Mouse (Mus musculus) large intestine, adult 2 months (tissue): ENCODE measurements at regions not wholly inside any gene's neighbourhood (a gene's known extent, or its start where the extent isn't known, plus 50 kb on each side); places are given as distances from the start of the nearest gene placed in this dataset.

Experiments used
- DNase-seq: peaks from one replicate; pipeline ENCODE4 v3.0.0-alpha.2; 2012; ENCODE audit warnings: low read depth, low spot score
- WGBS: fragments of 180-500 bp; shearing (Covaris S2); methylation state at CpG from one replicate; pipeline ENCODE4 v1.1.7; 2018; 5-methylcytosine and 5-hydroxymethylcytosine counted together

DNA sequence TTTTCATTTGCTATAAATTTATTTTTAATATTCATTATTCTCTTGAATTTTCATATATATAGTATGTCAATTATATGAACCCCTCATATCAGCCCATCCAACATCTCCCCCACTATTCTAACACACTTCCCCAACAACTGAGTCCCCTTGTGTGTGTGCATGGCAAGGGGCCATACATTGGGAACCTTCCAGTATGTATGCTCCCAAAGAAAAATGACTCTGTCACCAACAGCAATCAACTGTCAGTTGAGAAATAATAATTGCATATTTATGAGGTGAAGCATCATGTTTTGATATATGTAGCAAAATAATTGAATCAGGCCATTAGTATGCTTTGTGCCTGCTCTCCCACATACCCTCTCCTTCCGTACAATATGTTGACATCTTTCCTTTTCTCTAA is 474.7 kb downstream of the Pdcd6ip start:
- no peak for DNase-seq
- WGBS = 84% methylated on average over 1 of the region's 1 CpGs

DNA sequence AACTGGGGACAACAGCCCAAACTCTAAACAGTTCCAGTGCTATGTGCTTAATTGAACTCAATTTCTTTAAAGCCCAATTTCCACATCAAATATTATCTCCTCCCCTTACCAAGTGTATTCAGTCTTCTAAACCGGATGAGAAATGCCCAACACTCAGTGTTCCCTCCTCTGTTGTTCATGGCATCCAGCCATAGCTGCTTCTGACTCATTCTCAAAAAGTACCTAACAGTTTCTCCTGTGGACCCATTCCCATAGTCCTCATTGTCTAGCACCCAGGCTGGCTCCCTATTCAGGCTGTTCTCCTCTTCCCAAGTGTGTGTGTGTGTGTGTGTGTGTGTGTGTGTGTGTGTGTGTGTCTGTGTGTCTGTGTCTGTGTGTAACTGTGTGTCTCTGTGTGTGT is 478.7 kb downstream of the Pdcd6ip start:
- DNase-seq = no peak
- 79% methylated on average over 1 of the region's 1 CpGs for WGBS

DNA sequence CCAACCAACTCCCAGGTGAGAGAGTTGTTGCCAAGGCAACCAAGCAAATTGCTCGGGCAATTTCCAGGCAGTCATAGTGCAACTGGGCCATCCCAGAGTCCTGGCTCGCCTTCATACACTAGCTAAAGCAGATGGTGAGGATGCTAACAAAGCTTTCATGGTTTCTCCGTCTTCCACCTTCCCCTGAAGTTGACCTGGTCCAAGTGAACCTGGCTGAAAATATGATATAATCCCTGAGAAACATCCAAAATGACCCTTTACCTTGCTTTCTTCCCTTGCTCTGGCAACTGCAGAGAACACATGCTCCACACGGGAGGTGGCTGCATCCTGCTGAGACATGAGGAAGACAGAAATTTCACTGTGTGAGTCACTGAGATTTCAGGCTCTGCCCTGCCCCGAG is 494.1 kb downstream of the Pdcd6ip start:
- WGBS = 67% methylated on average over 5 of the region's 5 CpGs
- no peak for DNase-seq

DNA sequence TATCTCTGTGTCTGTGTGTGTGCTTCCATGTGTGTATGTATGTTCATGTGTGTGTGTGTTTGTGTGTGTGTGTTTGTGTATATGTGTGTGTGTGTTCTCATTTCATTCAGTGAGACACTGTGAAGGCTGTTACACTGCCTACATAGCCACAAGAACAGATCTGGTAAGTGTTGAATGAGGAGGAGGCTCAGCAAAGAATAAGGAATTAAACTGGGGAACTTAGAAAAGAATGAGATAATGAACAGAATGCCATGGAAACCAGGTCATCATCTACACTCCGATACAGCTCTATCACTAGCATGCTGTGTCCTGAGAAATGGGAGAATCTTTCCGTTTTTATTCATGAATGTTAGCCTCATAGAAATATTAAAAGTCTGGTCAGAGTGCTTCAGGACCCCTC is 495.7 kb downstream of the Pdcd6ip start:
- 83% methylated on average over 2 of the region's 2 CpGs for whole genome bisulfite sequencing
- no peak for DNase-seq

DNA sequence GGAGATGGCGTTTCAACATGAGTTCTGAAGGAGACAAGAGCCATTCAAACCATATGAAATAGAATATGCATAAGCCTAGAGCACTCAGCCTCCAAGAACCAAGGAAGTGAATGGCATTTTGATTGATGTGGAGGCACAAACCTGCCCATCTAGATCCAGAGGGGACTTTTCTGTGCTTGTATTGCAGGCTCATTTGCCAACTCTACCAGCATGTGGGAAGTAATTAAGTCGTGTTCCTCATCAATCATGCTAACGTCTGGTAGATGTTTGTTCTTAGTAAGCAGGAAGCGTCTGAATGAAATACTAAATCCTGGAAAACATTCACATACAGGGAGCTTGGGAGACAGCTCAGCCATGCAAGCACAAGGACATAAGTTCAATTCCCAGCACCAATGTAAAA is 499.9 kb downstream of the Pdcd6ip start:
- 54% methylated on average over 4 of the region's 4 CpGs for WGBS
- no peak for DNase-seq

DNA sequence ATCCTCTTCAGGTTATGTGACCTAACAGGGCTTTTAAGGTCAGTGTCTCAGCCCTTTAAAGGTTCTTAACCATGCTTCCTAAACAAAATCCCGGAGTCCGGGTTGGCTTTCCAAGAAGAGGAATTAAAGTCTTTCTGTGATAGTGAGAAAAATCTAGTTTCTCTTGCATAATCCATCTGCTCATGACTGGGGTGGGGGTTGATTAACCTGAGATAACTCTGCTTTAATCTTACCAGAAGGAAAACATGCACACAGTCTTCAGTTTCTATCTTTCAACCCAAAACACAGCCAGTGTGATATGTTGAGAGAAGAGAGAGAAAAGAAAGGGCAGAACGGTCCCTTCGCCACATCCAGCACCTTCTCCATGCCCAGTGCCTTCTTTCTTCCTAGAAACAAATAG is 508.8 kb downstream of the Pdcd6ip start:
- no peak for DNase-seq
- 80% methylated on average over 4 of the region's 4 CpGs for WGBS

DNA sequence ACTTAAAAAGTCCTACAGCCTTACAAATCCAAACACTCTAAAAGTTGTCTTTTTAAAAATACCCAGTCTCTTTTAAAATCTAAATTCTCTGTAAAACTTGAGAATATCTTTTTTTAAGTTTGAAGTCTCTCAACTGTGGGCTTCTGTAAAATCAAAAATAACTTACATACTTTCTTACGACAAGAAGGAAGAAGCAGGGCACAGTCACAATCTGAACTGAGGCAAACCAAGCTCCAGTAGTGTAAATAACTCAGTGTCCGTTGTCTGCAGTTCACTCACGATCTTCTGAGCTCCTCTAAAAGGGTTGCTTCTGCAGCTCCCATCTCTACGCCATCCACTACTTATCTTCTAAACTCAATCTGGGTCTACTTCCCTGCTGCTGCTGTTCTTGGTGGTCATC is 512.5 kb downstream of the Pdcd6ip start:
- DNase-seq = no peak
- 79% methylated on average over 4 of the region's 4 CpGs for WGBS

DNA sequence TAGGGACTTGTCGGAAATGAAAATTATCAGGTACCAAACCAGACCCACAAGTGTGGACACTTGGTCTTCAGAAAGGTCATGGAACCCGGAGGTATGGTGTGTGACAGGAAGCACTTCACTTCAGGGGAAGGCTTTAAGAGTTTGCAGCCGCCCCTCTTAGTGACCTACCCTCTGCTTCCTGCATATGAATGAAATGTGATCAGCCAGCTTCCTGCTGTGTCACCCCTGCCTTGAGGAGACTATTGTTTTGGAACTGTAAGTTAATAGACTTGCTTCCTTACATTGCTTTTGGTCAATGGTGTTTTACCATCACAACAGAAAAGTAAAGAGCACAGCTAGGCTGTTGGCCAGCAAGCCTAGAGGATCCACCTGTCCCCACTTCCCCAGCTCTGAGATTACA is 515.3 kb downstream of the Pdcd6ip start:
- WGBS = 53% methylated on average over 3 of the region's 3 CpGs

DNA sequence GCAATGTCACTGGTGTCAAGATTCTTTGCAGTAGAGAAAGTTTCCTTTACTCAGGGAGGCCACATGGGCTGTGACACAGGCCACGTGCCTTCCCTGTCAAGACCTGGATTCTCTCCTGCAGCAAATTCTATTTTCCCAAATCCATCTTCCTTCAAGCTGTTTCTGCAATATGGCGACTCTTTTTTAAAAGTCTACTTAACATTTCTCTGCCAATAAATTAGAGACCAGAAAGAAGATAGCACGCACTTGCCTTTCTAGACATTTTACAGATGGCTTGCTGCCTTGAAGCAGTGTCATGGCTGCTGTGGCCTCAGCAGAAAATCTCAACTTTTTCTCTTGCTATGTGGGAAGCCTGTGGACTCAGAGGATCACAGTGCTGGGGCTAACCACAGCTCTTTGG is 516.9 kb downstream of the Pdcd6ip start:
- DNase-seq = no peak
- 83% methylated on average over 3 of the region's 3 CpGs for whole genome bisulfite sequencing

More for the DNA sequence above, 515.3 kb downstream of the Pdcd6ip start:
- DNase-seq = no peak

DNA sequence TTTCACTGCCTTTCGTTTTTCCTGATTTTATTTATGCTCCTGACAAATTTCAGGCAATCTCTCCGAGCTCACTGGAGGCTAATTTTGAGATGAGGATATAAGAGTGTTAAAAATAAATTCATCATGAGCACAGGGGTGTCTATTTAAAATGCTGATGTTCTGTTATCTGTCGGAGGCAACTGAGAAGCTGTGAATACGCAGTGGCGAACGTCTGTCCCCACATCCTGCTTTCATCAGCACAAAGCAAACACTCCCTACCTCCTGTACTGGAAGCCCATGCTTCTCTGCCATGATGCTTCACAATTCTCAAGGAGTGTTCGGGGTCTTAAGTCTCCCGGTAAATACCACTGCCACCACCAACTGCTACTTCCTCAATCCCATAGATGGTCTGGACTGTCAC is 526.9 kb downstream of the Pdcd6ip start:
- 69% methylated on average over 8 of the region's 8 CpGs for WGBS
- DNase-seq = no peak

DNA sequence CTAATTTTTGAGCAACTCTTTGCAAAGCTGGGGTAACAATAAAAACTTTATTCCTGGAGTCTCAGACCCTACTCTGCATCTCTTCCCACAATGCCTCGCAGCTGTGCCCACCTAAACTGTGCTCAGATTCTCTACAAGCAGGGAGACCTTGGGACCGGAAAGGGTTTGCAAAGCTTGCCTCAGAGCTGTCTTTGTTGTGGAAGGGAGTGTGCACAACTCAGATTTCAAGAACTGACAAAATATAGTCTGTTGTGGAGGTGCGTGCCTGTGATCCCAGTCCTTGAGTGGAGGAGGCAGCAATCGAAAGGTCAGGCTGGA is 530.2 kb downstream of the Pdcd6ip start:
- DNase-seq = no peak
- 84% methylated on average over 4 of the region's 4 CpGs for WGBS

DNA sequence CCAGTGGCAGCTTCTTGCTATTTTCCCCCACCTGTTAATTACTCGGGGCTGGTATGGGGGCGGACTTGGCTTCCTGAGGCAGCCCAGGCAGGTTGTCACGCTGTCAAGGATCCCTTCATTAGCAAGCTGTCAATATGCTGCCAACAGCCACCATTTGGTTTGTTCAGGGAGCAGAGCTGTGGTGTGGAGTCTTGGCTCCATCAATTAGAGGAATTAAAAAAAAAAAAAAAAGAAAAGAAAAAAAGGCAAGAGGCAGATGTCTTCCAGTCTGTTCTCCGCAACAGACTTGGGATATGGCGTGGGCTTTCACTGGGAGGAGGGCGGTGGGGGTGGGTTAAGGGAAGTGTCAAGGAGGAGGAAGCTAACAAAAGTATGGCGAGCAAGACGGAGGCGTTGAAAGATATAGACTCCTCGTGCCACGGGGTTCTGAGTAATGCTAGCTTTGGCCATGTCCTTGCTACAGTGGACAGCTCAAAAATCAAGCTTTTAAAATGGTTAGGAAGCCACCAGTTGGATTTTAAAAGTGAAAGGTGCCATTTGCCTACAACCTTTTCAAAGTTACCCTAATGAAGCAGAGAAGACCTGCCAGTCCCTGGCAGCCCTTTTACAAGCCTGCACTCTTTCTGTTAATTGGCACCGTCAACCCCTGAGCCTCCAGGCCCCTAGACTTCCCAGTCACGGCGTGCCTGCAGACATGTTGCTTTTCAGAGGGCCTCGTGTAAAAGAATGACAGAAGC is 530.7 kb downstream of the Pdcd6ip start:
- 69% methylated on average over 15 of the region's 15 CpGs for WGBS
- no peak for DNase-seq

DNA sequence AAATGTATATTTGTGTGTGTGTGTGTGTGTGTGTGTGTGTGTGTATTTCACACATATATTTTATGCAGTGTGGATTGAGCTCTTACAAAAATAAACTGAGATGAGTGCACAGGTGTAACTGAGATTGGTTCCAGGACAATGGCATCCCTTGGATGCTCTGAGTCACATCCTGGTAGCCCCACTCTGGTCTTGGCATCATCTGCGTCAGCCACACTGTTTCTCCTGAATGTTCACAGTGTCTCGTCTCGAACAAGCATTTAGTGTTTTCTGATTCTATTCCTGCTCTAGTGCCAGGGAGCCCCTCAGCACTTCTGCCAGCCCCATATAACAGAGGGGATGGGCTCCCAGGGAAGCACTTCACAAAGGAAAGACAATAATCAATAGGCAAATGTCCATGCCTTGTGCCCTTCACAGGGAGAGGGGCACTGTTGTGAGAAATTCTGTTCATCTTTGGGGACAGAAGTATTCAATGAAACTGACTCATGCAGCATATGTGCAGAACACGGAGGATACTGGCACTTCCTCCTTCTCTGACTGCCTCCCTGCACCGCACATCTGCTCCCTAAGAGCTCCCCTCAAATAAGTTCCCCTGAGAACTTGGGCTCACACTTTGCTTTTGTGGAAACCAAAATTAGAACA is 536.2 kb downstream of the Pdcd6ip start:
- DNase-seq = no peak
- WGBS = 74% methylated on average over 5 of the region's 5 CpGs

DNA sequence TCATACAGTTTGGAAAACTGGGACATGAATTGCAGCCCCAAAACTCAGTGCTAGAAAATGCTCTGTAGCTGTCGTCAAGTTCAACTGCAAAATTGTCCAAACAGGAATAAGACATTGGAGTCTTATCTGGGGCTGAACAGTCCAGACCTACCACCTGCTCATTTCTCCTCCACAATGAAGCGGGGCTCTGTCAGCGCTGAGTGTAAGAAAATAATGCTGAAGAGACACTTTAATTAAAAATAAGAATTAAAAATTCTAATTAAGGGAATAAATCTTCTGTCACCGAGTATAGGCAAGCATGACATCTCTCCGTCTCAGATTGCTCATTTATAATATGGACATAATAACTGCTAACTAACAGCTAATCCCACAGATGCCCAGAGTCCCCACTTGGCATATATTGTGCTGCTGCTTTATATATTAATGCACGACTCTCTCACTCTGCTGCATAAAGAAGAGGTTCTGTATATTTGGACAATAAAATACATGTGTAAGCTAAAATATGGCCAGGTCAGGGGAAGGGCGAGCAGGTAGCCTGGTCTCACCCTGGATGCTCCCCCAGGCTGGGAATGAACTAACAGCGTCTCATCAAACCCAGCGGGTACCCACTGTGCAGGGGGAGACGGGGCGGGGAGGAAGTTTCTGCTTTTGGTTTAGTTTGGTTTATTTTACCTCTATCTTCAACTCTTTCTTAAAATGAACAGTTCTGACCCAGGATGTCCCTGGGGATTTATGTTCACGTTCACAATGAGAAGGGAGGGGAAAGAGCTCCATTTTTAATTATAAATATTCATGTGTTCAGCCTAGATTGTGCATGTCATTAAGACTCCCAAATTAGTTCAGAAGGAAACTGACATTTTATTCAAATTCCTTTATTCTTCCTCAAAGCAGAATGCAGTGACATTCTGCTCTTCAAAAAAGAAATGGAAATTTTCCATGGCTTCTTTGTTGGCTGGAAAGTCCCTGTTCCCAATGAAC is 544.9 kb downstream of the Pdcd6ip start:
- WGBS = 78% methylated on average over 12 of the region's 12 CpGs
- no peak for DNase-seq

DNA sequence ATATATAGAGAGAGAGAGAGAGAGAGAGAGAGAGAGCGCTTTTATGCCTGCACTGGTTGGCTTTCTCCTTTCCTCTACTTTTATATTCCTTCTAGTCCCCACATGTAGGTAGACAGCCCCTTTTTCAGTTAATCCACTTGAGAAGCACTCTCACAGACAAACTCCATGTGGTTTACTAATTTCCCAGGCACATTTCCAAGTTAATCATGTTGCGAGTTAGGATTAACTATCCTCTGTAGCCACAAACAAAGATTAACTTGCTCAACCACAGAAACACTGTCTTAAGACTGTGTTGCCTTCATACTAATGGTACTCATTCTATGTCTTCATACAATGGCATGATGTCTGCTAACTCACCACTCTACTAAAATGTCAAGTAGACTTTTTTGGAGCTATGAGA is 548.0 kb downstream of the Pdcd6ip start:
- 79% methylated on average over 2 of the region's 2 CpGs for WGBS
- DNase-seq = no peak

DNA sequence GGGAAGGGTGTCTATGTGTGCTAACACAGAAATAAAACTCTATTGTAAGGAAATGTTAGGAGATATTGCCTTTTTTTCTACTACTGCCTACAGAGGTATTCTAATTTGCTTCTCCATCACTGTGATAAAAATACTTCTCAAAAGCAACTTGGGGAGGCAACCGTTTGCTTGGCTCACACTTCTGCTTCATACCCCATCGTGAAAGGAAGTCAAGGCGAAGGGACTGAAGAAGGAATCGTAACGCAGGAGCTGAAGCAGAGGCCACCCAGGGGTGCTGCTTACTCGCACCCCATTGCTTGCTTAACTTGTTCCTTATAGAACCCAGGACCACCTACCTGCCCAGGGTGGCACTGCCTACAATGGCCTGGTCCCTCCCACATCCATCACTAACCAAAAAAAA is 550.0 kb downstream of the Pdcd6ip start:
- no peak for DNase-seq
- WGBS = 81% methylated on average over 6 of the region's 6 CpGs

DNA sequence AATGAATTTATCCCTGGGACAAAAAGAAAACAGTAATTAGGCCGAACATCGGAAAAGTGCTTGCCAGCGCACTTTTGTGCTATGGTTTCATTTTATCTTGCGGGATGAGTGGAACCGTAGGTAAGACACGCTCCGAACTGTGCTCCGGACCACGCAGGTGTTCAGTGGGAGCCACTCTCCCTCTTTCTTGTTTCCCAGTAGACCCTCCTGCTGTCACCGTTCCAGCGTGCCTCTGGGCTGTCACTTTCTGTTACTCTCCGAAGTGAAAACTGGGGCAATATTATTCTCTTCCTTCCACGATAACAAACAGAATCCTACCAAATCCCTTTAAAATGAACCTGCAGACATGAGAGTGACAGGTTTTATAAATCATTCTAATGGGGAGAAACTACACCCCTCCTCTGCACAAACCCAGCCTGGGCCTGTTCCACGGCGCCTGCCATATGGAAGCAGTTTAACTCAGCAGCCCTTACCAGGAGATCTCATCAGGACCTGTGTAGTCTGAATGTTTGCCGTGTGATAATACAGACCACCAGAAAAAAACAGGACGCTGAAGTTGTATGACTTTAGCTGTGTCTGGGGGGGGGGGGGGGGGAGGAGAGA is 550.5 kb downstream of the Pdcd6ip start:
- DNase-seq = no peak
- WGBS = 83% methylated on average over 17 of the region's 17 CpGs

DNA sequence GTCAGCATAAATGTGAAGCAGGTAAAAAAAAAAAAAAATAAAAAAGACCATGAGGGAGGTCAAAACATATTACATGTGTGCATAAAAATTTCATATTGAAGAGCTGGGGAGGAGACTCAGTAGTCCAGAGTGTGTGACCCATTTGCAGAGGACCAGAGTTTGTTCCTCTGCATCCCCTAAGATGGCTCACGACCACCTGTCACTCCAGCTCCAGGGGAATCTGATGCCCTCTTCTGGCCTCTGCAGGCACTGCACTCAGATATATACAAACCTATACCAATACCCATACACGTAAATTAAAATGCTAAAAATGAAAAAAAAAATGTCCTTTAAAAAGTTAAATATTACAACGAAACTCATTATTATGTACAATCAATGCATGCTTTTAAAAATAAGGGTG is 551.4 kb downstream of the Pdcd6ip start:
- 52% methylated on average over 3 of the region's 3 CpGs for WGBS
- no peak for DNase-seq

DNA sequence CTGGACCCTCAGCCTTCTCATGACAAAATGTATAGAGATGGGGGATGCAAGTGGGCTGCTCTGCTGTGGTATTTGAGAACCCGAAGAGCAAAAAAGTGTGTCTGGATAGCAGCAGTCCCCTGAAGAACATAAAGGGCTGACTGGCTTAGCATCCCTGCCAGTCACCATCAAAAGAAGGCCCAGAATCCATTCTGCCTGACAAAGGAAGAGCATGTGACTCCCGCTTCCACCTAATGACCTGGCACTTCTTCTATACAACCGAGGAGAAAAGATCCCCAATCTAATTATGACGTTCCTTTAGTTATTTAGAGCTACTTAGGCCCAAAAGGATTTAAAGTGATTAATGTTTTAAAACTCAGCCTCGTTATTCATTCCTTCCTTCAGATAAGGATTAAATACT is 559.0 kb downstream of the Pdcd6ip start:
- no peak for DNase-seq
- 60% methylated on average over 5 of the region's 5 CpGs for WGBS

DNA sequence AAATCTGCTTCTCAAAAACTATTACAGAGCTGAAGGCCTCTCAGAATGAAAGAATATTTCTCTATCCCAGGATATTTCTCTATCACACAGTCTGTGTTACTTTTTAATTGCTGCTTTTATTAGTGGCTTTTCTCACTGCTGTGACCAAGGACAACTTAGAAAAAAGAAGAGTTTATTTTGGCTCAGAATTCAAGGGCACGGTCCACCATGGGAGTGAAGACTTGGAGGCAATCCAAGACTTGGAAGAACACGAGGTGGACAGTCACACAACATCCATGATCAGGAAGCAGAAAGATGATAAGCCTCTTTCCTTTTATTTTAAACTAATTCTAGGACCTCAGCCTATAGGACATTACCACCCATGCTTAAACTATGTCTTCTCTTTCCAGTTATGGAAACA is 561.5 kb downstream of the Pdcd6ip start:
- no peak for DNase-seq
- 17% methylated on average over 2 of the region's 2 CpGs for WGBS
